In the genomic region with DNA sequence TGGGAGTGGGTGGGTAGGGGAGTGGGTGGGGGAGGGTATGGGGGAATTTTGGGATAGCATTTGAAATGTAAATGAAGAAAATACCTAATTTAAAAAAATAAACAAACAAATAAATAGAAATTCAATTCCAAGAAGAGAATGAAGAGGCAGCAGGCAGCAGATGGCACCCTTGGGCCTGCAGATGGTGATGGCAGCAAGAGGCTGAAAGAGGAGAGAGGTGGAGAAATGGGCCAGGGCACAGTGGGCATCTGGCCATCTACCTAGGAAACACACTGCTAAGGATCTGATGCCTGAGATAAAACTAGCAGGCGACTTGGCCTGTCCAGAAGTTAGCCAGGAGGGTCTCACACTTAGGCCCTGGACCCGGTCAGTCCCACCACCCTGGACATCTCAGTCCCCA, we compare ENCODE assay signal across 26 mouse cellular contexts. TPM values are rescaled to one million over a fixed set of nuclear protein-coding genes. Genes with fewer than 3 reads are reported as not detected.
DNase-seq lines count a peak whose midpoint lies in the region; ATAC-seq and TF ChIP-seq lines count a peak whose summit lies in the region.
"Had no signal": no experiment of that assay in that cellular context is flagged by ENCODE, and none has a peak within 500 bp of the region (broad histone marks: within the 10 kb centered on the region; RNA-seq: fewer than 3 reads in every experiment).

No protein-coding gene starts in this region.

- no peak overlapping the region for H3K27ac ChIP-seq in layer of hippocampus, adult 2 months
- H3K27ac ChIP-seq: kidney, postnatal 0 days; limb, embryonic 10.5 days; limb, embryonic 15.5 days; liver, embryonic 14.5 days; macrophage; neural tube, embryonic 12.5 days had no signal

- no peak for DNase-seq in layer of hippocampus, adult 2 months (ENCODE audit: low spot score in 2 of 2)
- no peak for DNase-seq in layer of hippocampus, adult 9-10 months (ENCODE audit: low spot score)
- peak; percentile 82 for DNase-seq in cerebellum, adult 8-10 months
- peak; percentile 89 to 94 for DNase-seq in cerebellum, postnatal 25 days
- DNase-seq in thymus, postnatal 10 days (ENCODE audit: low spot score in 2 of 2): no peak
- no peak for DNase-seq in adrenal gland, postnatal 14 days
- DNase-seq: adrenal gland, postnatal 10 days; forebrain, postnatal 0 days; gastrocnemius, postnatal 10 days; kidney, adult 8-10 months; kidney, postnatal 4 days; layer of hippocampus, adult 9-11 months; lung, adult 2 months; lung, postnatal 10 days; midbrain, embryonic 14.5 days; thymus, adult 2 months; thymus, postnatal 4 days had no signal

- peak; percentile 63; the same call in 1 of the 2 replicates for ATAC-seq in cerebellum, adult (ENCODE audit: insufficient number of reproducible peaks, low FRiP score, low TSS enrichment)
- ATAC-seq: forebrain, postnatal 0 days; intestine, embryonic 16.5 days had no signal

- peak; percentile 56 for TF ChIP-seq CTCF in layer of hippocampus, adult 2 months (conservative IDR thresholded peaks at IDR 0.05)

- no peak overlapping the region for H3K4me3 ChIP-seq in layer of hippocampus, adult 2 months
- H3K4me3 ChIP-seq: erythroblast, embryonic 14.5 days; limb, embryonic 10.5 days; limb, embryonic 15.5 days; neural tube, embryonic 12.5 days had no signal

RNA-seq across cellular contexts. Expression of a gene that starts 17.4 kb away (rescaled TPM):
- 10 to 100 TPM; 84.9 to 94.7 TPM for total RNA-seq in layer of hippocampus, adult 2 months (2021)
- 145 and 158 TPM in 2 replicates for total RNA-seq in adrenal gland, postnatal 14 days (2021)

RNA-seq across cellular contexts. Expression of a gene that starts 35.6 kb away (rescaled TPM):
- total RNA-seq in layer of hippocampus, adult 2 months (2021): 1 to 10 TPM; 6.4 to 7.3 TPM
- 9.9 and 10.0 TPM in 2 replicates for total RNA-seq in adrenal gland, postnatal 14 days (2021)

RNA-seq across cellular contexts. Expression of a gene that starts 35.7 kb away (rescaled TPM):
- 1 to 10 TPM in 1 of 2 experiments, under 1 TPM in 1; 0.61 to 1.0 TPM for total RNA-seq in layer of hippocampus, adult 2 months (2021)
- 35.4 and 47.0 TPM in 2 replicates for total RNA-seq in adrenal gland, postnatal 14 days (2021)

Comparison
In these comparisons a context has a peak if more than half of its experiments do, and no peak if none do; other contexts are left out.
1. DNase-seq: peak in cerebellum, adult 8-10 months (single experiment) and cerebellum, postnatal 25 days (2 of 2); none in layer of hippocampus, adult 2 months (0 of 2), layer of hippocampus, adult 9-10 months (single experiment), thymus, postnatal 10 days (0 of 2) and adrenal gland, postnatal 14 days (single experiment).
2. RNA of a gene that starts 35.7 kb away (total RNA-seq): 35.4 to 47.0 TPM in adrenal gland, postnatal 14 days; 0.61 to 1.0 TPM in layer of hippocampus, adult 2 months; every median in the first group is over 10 times any median in the second.